Mouse (Mus musculus): Measurements from ENCODE around the gene Pabpc4. TPM values are rescaled to one million over a fixed set of nuclear protein-coding genes. Genes with fewer than 3 reads are reported as not detected.
"Not testable (repeated sequence)": the region's sequence is repeated elsewhere in the genome, so short reads cannot be mapped to it uniquely, and the experiment has no call there.

Pabpc4 gene
- polyA plus RNA-seq, 1 experiment from 2014 or later = 28.0 TPM

GRCm38 (mm10) chr4:123293661-123294443, 31.7 kb downstream of the Pabpc4 start:
- Histone ChIP-seq H3K4me2 (no peak overlapping the region), H3K4me1 (replicated peaks) (no peaks in the 10 kb centered on the region), H3K27me3 (no peaks in the 10 kb centered on the region), H3K36me3 (peaks cover 93% of the 10 kb centered on the region), H3K27ac (no peak overlapping the region), H3K4me3 (no peak overlapping the region), H3K9ac (no peak overlapping the region), H3K9me3 (no peaks in the 10 kb centered on the region)
- no peak for ATAC-seq (ENCODE audit: low FRiP score)
- 84% methylated on average over 7 of the region's 7 CpGs for WGBS

DNA sequence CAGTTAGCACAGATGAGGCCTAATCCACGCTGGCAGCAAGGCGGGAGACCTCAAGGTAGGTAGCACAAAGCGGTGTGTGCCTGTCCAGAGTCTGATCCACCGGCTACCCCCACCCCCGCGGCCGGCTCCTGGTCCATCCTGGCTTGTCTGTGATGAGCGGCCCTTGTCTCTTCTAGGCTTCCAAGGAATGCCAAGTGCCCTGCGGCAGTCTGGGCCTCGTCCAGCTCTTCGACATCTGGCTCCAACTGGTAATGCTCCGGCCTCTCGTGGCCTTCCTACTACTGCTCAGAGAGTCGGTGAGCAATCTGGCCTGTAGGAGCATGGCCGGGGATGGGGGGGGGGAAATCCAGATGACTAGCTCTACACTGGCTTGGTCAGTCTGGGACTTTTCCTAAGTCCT, 32.9 kb downstream of the Pabpc4 start:
- not testable (repeated sequence) for H3K9me3 ChIP-seq; ATAC-seq (ENCODE audit: low FRiP score); H3K27ac ChIP-seq; H3K4me3 ChIP-seq; H3K27me3 ChIP-seq; H3K4me1 ChIP-seq (replicated peaks); H3K9ac ChIP-seq; H3K4me2 ChIP-seq
- 94% methylated on average over 15 of the region's 15 CpGs for WGBS
- H3K36me3 ChIP-seq = peaks cover 91% of the 10 kb centered on the region

DNA sequence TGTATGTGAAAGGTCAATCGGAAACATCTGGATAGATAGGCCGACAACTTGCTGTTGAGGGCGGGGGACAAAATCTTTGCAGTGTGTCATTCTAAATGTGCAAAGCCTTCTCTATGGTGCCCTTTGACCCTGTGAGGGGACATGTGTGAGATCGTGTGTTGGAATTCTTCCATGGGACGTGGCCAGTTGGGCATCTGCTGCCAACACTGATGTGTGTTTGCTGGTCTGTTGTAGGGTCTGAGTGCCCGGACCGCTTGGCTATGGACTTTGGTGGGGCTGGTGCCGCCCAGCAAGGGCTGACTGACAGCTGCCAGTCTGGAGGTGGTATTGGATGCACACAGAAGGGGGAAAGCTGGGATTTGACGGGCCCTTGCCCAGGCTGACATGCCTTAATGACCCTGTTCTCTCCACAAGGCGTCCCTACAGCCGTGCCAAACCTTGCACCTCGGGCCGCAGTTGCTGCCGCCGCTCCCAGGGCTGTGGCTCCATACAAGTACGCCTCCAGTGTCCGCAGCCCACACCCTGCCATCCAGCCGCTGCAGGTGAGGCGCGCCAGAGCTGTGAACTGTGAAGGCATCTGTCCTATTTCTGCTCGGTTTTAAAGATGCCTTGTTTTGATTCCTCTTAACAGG, 33.5 kb downstream of the Pabpc4 start:
- H3K4me2 ChIP-seq = no peak overlapping the region
- no peaks in the 10 kb centered on the region for H3K27me3 ChIP-seq
- ATAC-seq (ENCODE audit: low FRiP score) = no peak
- no peak overlapping the region for H3K4me3 ChIP-seq
- H3K4me1 ChIP-seq (replicated peaks) = no peaks in the 10 kb centered on the region
- peaks cover 91% of the 10 kb centered on the region for H3K36me3 ChIP-seq
- 94% methylated on average over 21 of the region's 21 CpGs for WGBS
- H3K27ac ChIP-seq = no peak overlapping the region
- no peaks in the 10 kb centered on the region for H3K9me3 ChIP-seq
- no peak overlapping the region for H3K9ac ChIP-seq

GRCm38 (mm10) chr4:123296148-123296534, 34.0 kb downstream of the Pabpc4 start:
- Histone ChIP-seq H3K36me3 (peaks cover 90% of the 10 kb centered on the region), H3K27ac (no peak overlapping the region), H3K4me1 (replicated peaks) (no peaks in the 10 kb centered on the region), H3K9ac (no peak overlapping the region), H3K9me3 (no peaks in the 10 kb centered on the region), H3K27me3 (no peaks in the 10 kb centered on the region), H3K4me3 (no peak overlapping the region), H3K4me2 (no peak overlapping the region)
- no peak for ATAC-seq (ENCODE audit: low FRiP score)
- whole genome bisulfite sequencing = 96% methylated on average over 5 of the region's 5 CpGs

DNA sequence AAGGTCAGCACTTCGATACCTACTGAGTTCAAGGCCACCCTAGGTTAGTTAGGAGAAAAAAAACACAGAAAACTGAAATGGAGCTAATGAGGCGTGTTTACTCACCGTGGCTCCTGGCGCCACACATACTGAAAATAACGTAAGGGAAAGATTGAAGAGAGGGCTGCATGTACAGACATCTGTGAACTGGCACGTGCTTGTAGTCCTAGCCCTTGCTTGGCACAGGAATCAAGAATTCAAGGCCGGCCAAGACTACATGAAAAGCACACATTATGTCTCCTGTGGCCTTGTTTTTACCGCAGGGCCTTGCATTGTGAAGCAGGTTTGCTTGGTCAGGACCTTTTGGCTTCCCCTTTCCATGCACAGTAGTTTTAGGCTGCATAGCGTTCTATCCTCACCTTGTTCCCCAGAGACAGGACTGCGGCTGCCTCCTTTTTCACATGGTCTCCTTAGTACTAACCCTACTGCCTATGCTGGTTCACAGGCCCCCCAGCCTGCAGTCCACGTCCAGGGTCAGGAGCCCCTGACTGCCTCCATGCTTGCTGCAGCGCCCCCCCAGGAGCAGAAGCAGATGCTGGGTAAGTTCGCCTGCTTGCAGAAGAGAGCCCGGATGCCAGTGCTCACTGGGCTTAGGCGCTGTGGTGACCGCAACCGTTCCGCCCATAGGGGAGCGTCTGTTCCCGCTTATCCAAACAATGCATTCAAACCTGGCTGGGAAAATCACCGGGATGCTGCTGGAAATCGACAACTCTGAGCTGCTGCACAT, 35.2 kb downstream of the Pabpc4 start:
- Histone ChIP-seq H3K27ac (no peak overlapping the region), H3K4me3 (no peak overlapping the region), H3K4me1 (replicated peaks) (no peaks in the 10 kb centered on the region), H3K27me3 (no peaks in the 10 kb centered on the region), H3K9ac (no peak overlapping the region), H3K9me3 (no peaks in the 10 kb centered on the region), H3K4me2 (no peak overlapping the region), H3K36me3 (peaks cover 88% of the 10 kb centered on the region)
- 92% methylated on average over 22 of the region's 22 CpGs for WGBS
- no peak for ATAC-seq (ENCODE audit: low FRiP score)

- Histone ChIP-seq H3K4me2 (no peak overlapping the region), H3K27ac (no peak overlapping the region), H3K27me3 (no peaks in the 10 kb centered on the region), H3K4me3 (no peak overlapping the region), H3K9ac (no peak overlapping the region), H3K36me3 (peaks cover 88% of the 10 kb centered on the region), H3K9me3 (no peaks in the 10 kb centered on the region), H3K4me1 (replicated peaks) (no peaks in the 10 kb centered on the region)
- no peak for ATAC-seq (ENCODE audit: low FRiP score)
- 87% methylated on average over 4 of the region's 4 CpGs for WGBS
Observed at GRCm38 (mm10) chr4:123298226-123298625, 36.1 kb downstream of the Pabpc4 start.

DNA sequence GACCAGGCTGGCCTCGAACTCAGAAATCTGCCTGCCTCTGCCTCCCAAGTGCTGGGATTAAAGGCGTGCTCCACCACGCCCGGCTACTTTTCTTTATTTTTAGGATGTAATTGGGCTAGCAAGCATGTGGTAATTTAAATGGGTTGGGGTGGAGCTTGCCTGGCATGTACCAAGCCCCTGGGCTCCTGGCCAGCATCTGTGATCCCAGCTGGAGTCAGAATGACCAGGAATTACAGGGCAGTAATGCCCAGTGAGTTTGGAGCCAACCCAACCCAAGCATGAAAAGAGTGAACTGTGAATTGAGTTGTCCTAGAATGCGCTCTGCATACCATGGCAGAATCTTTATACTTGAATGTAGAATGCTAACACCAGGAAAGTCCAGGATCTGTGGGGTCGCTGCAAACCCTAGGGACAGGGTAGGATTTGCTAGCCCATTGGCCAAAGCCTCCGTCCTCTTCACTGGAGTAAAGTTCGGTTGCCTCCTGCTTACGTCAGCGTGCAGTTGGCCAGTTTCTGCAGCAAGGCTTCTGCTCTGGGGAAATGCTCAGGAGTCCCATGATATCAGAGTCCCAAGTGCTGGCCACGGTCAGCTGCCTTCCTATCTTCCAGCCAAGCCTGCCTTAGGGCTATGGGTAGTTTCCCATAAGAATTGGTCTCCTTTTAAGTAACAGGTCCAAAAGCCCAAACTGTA, 37.0 kb downstream of the Pabpc4 start:
- H3K27ac ChIP-seq = no peak overlapping the region
- peaks cover 88% of the 10 kb centered on the region for H3K36me3 ChIP-seq
- H3K9ac ChIP-seq = no peak overlapping the region
- no peaks in the 10 kb centered on the region for H3K27me3 ChIP-seq
- H3K4me2 ChIP-seq = no peak overlapping the region
- H3K4me1 ChIP-seq (replicated peaks) = no peaks in the 10 kb centered on the region
- no peak overlapping the region for H3K4me3 ChIP-seq
- H3K9me3 ChIP-seq = no peaks in the 10 kb centered on the region
- WGBS = 95% methylated on average over 11 of the region's 11 CpGs
- ATAC-seq (ENCODE audit: low FRiP score) = no peak

DNA sequence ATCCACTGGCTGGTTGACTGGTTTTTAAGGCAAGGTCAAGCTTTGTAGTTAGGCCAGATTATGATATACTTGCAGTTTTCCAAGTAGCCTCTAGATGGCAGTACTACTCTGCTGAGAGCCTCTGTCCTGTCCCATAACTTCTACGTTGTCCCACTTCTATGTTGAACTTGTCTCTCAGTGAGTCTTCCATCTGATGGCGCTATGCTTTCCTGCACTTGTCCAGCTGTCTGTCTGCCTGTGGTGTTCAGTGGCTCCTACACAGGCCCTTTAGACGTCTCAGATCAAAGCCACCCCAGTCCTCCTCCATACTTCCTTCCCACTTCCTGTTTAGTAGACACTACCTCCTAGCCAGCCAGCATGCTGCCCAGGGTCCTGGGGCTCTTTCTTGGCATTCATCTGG, 43.6 kb downstream of the Pabpc4 start:
- ATAC-seq (ENCODE audit: low FRiP score) = 0 out of 2 replicates have a peak, but pooled peaks have one; percentile 28
- H3K4me2 ChIP-seq = no peak overlapping the region
- H3K36me3 ChIP-seq = peaks cover 34% of the 10 kb centered on the region
- H3K27ac ChIP-seq = no peak overlapping the region
- no peaks in the 10 kb centered on the region for H3K9me3 ChIP-seq
- H3K27me3 ChIP-seq = no peaks in the 10 kb centered on the region
- no peak overlapping the region for H3K4me3 ChIP-seq
- no peak overlapping the region for H3K9ac ChIP-seq
- WGBS = 31% methylated on average over 3 of the region's 3 CpGs
- H3K4me1 ChIP-seq (replicated peaks) = no peaks in the 10 kb centered on the region

DNA sequence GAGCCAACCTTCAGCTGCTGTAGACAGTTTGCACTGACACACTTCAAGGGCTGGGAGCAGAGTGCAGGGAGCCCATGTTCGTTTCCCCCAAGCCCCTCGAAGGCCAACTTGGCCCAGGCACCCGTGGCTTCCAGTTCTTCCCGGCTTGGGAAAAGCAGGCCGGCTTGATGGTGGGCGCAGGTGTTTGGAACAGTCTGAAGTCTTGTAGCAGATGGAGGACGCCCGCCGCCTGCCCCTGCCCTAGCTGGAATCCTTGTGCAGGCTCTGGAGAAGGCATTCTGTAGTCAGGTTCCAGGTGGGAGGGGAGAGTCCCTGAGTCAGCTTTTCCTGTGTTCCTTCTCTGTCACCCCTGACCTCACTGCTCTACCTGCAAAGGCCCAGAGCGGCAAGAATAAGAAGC, 44.8 kb downstream of the Pabpc4 start:
- Histone ChIP-seq H3K36me3 (peaks cover 25% of the 10 kb centered on the region), H3K27me3 (no peaks in the 10 kb centered on the region)
- WGBS = 88% methylated on average over 10 of the region's 10 CpGs

DNA sequence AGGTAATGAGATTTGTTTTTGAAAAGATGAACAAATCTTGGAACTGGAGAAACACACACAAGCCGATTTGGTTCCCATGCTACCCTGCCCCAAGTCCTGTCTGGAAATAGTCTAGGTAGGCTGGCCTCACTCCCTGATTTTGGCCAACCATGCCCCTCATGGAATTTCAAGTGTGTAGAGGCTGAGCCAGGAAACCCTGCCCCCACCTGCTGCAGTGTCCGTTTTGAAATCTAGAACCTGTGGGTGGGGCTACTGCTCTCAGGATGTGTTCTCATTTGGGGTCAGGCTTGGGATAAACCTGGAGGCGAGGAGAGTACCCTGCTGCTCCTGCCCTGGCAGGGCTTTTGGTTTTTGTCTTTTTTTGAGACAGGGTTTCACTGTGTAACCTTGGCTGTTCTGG, 46.1 kb downstream of the Pabpc4 start:
- 67% methylated on average over 3 of the region's 3 CpGs for WGBS
- H3K4me2 ChIP-seq = no peak overlapping the region

More for the DNA sequence above, 44.8 kb downstream of the Pabpc4 start:
- ATAC-seq (ENCODE audit: low FRiP score) = no peak
- Histone ChIP-seq H3K4me3 (no peak overlapping the region), H3K9me3 (no peaks in the 10 kb centered on the region), H3K9ac (no peak overlapping the region), H3K4me1 (replicated peaks) (no peaks in the 10 kb centered on the region), H3K27ac (no peak overlapping the region), H3K4me2 (no peak overlapping the region)

GRCm38 (mm10) chr4:123311845-123312244, 49.7 kb downstream of the Pabpc4 start:
- no peak for ATAC-seq (ENCODE audit: low FRiP score)
- 89% methylated on average over 7 of the region's 7 CpGs for WGBS

More for the DNA sequence above, 46.1 kb downstream of the Pabpc4 start:
- no peak for ATAC-seq (ENCODE audit: low FRiP score)
- H3K36me3 ChIP-seq = peaks cover 13% of the 10 kb centered on the region
- no peaks in the 10 kb centered on the region for H3K4me1 ChIP-seq (replicated peaks)
- H3K27ac ChIP-seq = no peak overlapping the region
- no peak overlapping the region for H3K4me3 ChIP-seq
- H3K9me3 ChIP-seq = no peaks in the 10 kb centered on the region
- no peaks in the 10 kb centered on the region for H3K27me3 ChIP-seq
- no peak overlapping the region for H3K9ac ChIP-seq

DNA sequence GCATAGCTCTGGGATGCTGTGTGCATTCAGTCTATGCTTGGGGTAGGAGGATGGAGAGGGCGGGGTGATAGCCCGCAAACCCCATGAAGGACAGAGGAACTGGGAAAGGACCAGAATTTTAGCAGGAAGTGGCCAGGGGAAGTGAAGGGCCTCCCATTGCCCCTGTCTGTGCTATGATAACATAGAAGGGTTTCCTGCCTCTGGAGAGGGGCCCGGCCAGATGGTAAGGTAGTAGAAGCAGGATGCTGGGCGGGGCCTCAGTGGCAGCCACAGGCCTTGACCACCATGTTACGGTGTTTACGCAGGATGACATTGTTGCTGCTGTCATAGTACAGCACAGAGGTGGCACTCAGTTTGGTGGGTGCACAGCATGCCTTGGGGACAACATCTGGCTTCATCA, 50.9 kb downstream of the Pabpc4 start:
- ATAC-seq (ENCODE audit: low FRiP score) = no peak
- Histone ChIP-seq H3K36me3 (no peaks in the 10 kb centered on the region), H3K27ac (no peak overlapping the region), H3K9me3 (no peaks in the 10 kb centered on the region), H3K4me2 (no peak overlapping the region), H3K9ac (no peak overlapping the region), H3K27me3 (no peaks in the 10 kb centered on the region), H3K4me3 (no peak overlapping the region), H3K4me1 (replicated peaks) (no peaks in the 10 kb centered on the region)
- WGBS = 92% methylated on average over 6 of the region's 6 CpGs

More at GRCm38 (mm10) chr4:123311845-123312244, 49.7 kb downstream of the Pabpc4 start:
- Histone ChIP-seq H3K4me2 (no peak overlapping the region), H3K27me3 (no peaks in the 10 kb centered on the region), H3K9ac (no peak overlapping the region), H3K36me3 (no peaks in the 10 kb centered on the region), H3K9me3 (no peaks in the 10 kb centered on the region), H3K4me3 (no peak overlapping the region), H3K4me1 (replicated peaks) (no peaks in the 10 kb centered on the region), H3K27ac (no peak overlapping the region)

Measured in hindbrain, embryonic 13.5 days (tissue).